Mouse (Mus musculus) spleen, postnatal 0 days (tissue): Measurements from ENCODE around the gene Lag3. TPM values are rescaled to one million over a fixed set of nuclear protein-coding genes. Genes with fewer than 3 reads are reported as not detected.

ENCODE experiments used
- polyA plus RNA-seq: library from polyadenylated mRNA; unstranded; fragments of >200 nt; fragmentation: Nextera tagmentation; extraction: Ambion mirVana; gene quantifications from 2 replicates; pipeline ENCODE4 v1.2.1, GENCODE M21; 2015

The Lag3 gene
- polyA plus RNA-seq: 1.6 and 2.9 TPM in 2 replicates

DNA sequence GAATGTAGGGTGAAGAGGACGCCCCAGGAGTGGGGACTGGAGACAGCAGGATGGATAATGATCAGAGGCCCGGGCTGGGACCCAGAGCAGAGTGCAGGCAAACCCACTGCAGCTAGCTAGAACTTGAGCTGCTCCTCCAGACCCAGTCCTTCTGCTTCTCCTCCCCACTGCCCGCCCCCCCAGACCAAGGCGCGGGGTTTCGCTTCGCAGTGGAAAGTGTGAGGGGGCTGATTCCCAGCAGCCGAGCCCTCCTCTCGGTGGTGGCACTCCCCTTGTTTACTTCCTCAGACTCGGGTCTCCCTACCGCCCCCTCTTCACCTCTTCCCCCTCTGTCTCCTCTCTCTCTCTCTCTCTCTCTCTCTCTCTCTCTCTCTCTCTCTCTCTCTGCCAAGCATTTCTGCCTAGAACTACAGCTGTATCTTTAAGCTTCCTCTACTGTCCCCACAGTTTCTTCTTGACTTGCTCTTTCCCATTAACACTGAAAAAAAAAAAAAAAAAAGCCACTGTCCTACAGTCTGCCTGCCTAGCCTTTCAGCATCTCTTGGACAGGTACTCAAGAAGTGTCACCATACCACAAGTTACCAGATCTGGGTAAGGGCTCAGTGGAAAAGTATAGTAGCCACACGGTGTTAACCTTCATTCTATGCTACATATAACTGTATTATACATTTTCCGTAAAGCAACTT, at the start of gene Lag3:
TSS of gene Lag3 (minus strand) at position 173 of the 686 bp plus-strand sequence.

DNA sequence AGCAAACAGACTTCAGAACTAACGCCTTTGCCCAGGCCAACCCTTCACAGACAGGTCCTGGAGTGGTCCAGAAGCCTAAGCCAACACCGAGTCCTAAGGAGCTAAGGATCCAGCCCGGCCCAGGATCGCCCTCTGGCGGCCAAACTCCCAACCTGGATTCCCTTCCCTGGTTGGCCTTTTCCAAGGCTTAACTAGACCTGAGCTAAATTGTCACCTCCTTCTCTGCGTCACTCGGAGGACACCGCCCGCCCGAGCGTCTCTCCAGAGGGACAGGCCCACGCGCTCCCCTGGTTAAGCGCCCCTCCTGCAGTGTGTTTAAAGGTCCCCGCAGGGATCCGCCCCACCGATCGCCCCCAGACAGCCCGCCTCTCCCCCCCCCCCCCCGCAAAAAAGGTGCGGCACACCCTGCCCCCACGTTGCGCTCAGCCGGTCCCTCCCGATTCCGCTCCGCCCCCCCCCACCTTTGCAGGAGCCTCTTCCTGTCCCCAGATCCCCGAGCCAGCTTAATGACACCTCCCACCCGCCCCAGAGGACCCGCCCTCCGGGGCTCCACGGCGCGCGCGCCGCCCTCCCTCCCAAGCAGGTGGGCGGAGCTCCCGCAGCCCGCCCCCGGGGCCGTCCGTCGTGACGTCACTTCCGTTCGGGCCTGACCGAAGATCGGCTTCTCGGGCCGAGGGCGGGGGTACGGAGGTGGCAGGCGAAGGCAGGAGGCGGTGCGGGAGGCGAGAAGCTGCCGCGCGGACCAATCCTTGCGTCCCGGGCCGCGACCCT, 19.4 kb upstream of the Lag3 start, which contains the start of gene Mlf2:
TSS of gene Mlf2 (plus strand) at position 633 of the 771 bp plus-strand sequence.

DNA sequence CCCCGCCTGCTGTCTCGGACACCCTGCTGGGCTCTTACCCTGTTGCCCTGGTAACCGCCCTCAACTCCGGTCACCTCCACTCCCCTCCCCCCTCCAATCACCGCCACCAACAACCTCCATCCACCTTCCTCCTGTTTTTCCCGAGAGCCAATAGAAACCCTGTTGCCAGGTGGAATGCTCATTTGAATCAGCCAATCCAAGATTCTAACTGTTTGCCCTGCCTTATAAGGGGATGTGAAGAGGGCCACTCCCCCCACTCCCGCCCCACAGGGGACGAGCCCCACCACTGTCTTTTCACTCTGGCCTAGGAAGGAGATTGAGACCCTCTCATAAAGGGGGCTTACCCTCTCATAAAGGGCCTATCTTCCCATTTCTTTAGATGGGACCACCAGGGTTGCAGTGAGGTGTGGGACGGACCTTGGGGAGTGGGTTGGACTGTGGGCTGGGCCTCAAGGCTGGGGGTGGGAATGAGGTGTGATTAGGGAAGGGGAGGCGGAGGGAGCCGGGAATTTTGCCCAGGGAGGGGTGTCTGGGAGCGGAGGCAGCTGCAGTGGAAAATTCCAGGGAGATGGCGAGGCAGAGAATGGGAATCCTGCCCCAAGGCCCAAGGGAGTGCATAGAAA, 8.3 kb upstream of the Lag3 start, which contains the start of gene Ptms:
TSS of gene Ptms (minus strand) at position 409 of the 623 bp plus-strand sequence.

DNA sequence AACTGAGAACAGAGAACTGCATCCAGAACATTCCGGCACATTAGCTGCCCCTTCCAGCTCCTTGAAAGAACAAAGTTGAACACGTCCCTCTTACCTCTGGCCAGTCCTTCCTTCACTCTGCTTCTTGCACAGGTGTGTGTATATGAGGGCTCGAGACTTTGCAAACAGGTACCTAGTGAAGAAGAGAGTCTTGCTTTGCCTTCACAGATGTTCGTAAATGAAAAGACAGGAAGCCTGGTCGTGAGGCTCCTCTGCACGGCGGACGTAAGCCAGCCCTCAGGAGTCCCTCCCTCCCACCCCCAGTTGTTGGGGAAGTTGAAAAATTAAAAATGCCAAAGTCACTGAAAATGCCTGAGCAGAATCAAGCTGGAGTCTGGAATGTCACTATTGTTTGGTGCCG, 23.5 kb downstream of the Lag3 start, which contains the start of gene Cd4:
TSS of gene Cd4 (minus strand) at position 236 of the 400 bp plus-strand sequence.

DNA sequence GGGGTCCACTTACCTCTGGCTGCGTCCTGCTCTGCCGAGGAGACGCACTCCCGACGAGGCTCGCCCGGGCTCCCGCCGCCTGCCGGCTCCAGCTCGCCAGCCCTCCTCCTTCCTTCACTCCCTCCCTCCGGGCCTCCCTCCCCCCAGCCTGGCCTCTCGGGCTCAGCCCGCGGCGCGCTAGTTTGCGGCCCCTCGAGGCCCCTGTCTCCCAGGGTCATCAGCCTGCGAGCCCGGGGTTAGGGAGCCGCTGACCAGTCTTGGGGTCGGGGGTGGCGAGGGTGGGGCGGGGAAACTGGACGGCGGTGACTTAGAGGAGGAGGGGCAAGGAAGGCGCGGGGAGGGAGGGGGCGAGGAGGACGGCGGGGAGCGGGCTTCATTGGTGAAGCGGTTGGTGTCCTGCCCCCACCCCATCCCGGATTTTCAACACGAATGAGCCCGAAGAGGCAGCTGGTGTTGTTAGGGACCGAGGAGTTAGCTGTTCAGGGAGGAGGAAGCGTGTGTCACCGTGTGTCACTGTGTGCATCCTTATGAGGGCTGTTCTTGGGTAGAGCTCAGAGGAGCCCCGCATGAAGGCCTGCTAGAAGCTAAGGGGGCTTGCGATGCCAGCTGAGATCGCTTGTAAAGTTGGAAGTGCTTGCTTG, 47.7 kb downstream of the Lag3 start, which contains the start of gene Gpr162:
TSS of gene Gpr162 (minus strand) at position 326 of the 641 bp plus-strand sequence.

DNA sequence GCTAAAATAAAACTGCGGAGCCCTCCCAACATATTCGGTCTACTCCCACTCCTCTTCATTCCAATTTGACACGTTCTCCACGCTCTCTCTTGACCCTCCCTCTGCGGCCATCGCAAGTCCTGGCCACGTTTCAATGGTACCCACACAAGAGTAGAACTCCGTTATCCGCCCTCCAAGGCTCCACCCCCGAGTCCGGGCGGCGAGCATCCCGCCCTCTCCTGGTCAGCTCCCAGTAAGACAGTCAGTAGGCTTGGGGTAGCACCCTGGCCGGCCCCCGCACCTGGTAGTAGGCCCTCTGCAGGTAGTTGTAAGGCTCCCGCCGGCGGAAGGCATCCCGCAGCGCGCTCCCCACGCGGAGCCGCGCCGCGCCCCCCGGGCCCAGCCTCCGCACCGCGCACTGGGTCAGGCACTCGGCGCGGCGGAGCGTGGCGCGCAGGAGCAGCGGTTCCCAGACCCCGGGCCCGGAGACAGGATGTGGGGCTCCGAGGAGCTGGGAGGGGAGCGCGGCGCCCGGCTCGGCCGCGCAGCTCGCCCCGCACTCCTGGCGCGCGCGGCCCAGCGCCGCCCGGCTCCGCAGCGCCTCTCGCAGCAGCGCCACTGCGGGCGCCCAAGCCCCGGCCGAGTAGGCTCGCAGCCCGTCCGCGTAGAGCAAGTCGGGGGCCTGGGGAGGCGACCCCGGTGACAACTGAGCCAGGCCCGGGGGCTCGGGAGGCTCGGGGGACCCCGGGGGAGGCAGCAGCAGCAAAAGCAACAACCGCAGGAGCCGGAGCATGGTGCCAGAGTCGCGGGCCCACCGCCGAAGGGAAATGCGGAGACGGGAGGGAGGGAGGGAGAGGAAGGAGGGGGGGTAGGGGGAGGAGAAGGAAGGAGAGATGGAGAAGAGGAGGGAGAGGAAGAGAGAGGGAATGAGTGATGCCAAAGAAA, 54.3 kb downstream of the Lag3 start, which contains the start of gene P3h3:
TSS of gene P3h3 (minus strand) at position 837 of the 924 bp plus-strand sequence.

Other genes starting within 250 kb of the Lag3 start
- gene Lpcat3, start 248.7 kb downstream of the Lag3 start, polyA plus RNA-seq: 47.7 and 54.4 TPM in 2 replicates
- gene Emg1, start 199.5 kb downstream of the Lag3 start, polyA plus RNA-seq: 167 and 173 TPM in 2 replicates
- 266 and 287 TPM in 2 replicates for gene Phb2, start 199.4 kb downstream of the Lag3 start, polyA plus RNA-seq
- 71.3 and 92.3 TPM in 2 replicates for gene Ptpn6, start 173.0 kb downstream of the Lag3 start, polyA plus RNA-seq
- 145 and 183 TPM in 2 replicates for gene Grcc10, start 170.3 kb downstream of the Lag3 start, polyA plus RNA-seq
- not detected in 2 replicates for gene Gm45234, start 155.7 kb downstream of the Lag3 start, polyA plus RNA-seq
- 3.3 and 5.1 TPM in 2 replicates for gene Atn1, start 155.2 kb downstream of the Lag3 start, polyA plus RNA-seq
- gene Eno2, start 142.0 kb downstream of the Lag3 start, polyA plus RNA-seq: 1.1 and 1.7 TPM in 2 replicates
- not detected in 2 replicates for gene Lrrc23, start 132.0 kb downstream of the Lag3 start, polyA plus RNA-seq
- 10.9 and 12.5 TPM in 2 replicates for gene Spsb2, start 103.0 kb downstream of the Lag3 start, polyA plus RNA-seq
- gene Tpi1, start 97.4 kb downstream of the Lag3 start, polyA plus RNA-seq: 232 and 238 TPM in 2 replicates
- 55.3 and 56.8 TPM in 2 replicates for gene Usp5, start 82.2 kb downstream of the Lag3 start, polyA plus RNA-seq
- gene Cdca3, start 82.2 kb downstream of the Lag3 start, polyA plus RNA-seq: 223 and 253 TPM in 2 replicates
- gene Gnb3, start 71.4 kb downstream of the Lag3 start, polyA plus RNA-seq: 0.58 and 0.59 TPM in 2 replicates
- 3.7 and 6.6 TPM in 2 replicates for gene P3h3, start 54.0 kb downstream of the Lag3 start, polyA plus RNA-seq
- 0.16 and 0.99 TPM in 2 replicates for gene Gpr162, start 47.7 kb downstream of the Lag3 start, polyA plus RNA-seq
- gene Cd4, start 23.5 kb downstream of the Lag3 start, polyA plus RNA-seq: 0.23 and 0.62 TPM in 2 replicates
- 66.4 and 88.8 TPM in 2 replicates for gene Ptms, start 8.4 kb upstream of the Lag3 start, polyA plus RNA-seq
- 110 and 118 TPM in 2 replicates for gene Mlf2, start 19.7 kb upstream of the Lag3 start, polyA plus RNA-seq
- gene Cops7a, start 53.8 kb upstream of the Lag3 start, polyA plus RNA-seq: 55.1 and 59.7 TPM in 2 replicates
- gene Pianp, start 85.0 kb upstream of the Lag3 start, polyA plus RNA-seq: 0.41 and 0.47 TPM in 2 replicates
- 5.5 and 7.0 TPM in 2 replicates for gene Zfp384, start 97.4 kb upstream of the Lag3 start, polyA plus RNA-seq
- gene Ing4, start 128.1 kb upstream of the Lag3 start, polyA plus RNA-seq: 43.3 and 47.7 TPM in 2 replicates
- 5.1 and 7.5 TPM in 2 replicates for gene Acrbp, start 138.0 kb upstream of the Lag3 start, polyA plus RNA-seq
- gene Lpar5, start 156.2 kb upstream of the Lag3 start, polyA plus RNA-seq: 1.4 and 1.8 TPM in 2 replicates
- 39.3 and 45.6 TPM in 2 replicates for gene Chd4, start 184.3 kb upstream of the Lag3 start, polyA plus RNA-seq
- gene Nop2, start 220.2 kb upstream of the Lag3 start, polyA plus RNA-seq: 35.5 and 37.8 TPM in 2 replicates
- 9.4 and 12.4 TPM in 2 replicates for gene Iffo1, start 233.5 kb upstream of the Lag3 start, polyA plus RNA-seq